Mouse (Mus musculus) NIH3T3 (cell line): Measurements from ENCODE around the gene Tbcb.
"Not testable (repeated sequence)": the region's sequence is repeated elsewhere in the genome, so short reads cannot be mapped to it uniquely, and the experiment has no call there.

Source experiments
- DNase-seq: peaks from one replicate; pipeline ENCODE4 v3.0.0-alpha.2; 2012; ENCODE audit warnings: low read depth

Gene Tbcb

GRCm38 (mm10) chr7:30231669-30232454 is at the start of gene Tbcb, which contains the start of gene Polr2i:
TSS of gene Tbcb (minus strand) at chr7:30232272.
TSS of gene Polr2i (plus strand) at chr7:30231948.
- peak; percentile 99 for DNase-seq

- DNase-seq = no peak
These were observed 49.5 kb upstream of the Tbcb start for GRCm38 (mm10) chr7:30281522-30281921.

- peak; percentile 97 for DNase-seq
These were observed 48.6 kb upstream of the Tbcb start for GRCm38 (mm10) chr7:30280670-30281138.

- peak; percentile 98 for DNase-seq
These were observed 48.0 kb upstream of the Tbcb start, which contains the start of the genes Thap8 and Wdr62 for GRCm38 (mm10) chr7:30279951-30280669. TSS of gene Thap8 (plus strand) at chr7:30280094. TSS of gene Wdr62 (minus strand) at chr7:30280419.

GRCm38 (mm10) chr7:30279536-30279935 is 47.5 kb upstream of the Tbcb start:
- no peak for DNase-seq

- DNase-seq = no peak
These were observed 46.8 kb upstream of the Tbcb start for GRCm38 (mm10) chr7:30278911-30279310.

GRCm38 (mm10) chr7:30274383-30274782 is 42.3 kb upstream of the Tbcb start:
- no peak for DNase-seq

GRCm38 (mm10) chr7:30269641-30270040 is 37.6 kb upstream of the Tbcb start:
- no peak for DNase-seq

GRCm38 (mm10) chr7:30266780-30267179 is 34.7 kb upstream of the Tbcb start:
- no peak for DNase-seq

- no peak for DNase-seq
These were observed 33.9 kb upstream of the Tbcb start for GRCm38 (mm10) chr7:30265935-30266334.

GRCm38 (mm10) chr7:30265531-30265930 is 33.5 kb upstream of the Tbcb start:
- no peak for DNase-seq

GRCm38 (mm10) chr7:30265041-30265440 is 33.0 kb upstream of the Tbcb start:
- DNase-seq = no peak

GRCm38 (mm10) chr7:30251956-30252954 is 20.2 kb upstream of the Tbcb start:
- no peak for DNase-seq

- DNase-seq = not testable (repeated sequence)
These were observed 5.3 kb upstream of the Tbcb start for GRCm38 (mm10) chr7:30237374-30237773.

GRCm38 (mm10) chr7:30235625-30236024 is 3.6 kb upstream of the Tbcb start, which contains the start of gene Ovol3:
TSS of gene Ovol3 (minus strand) at chr7:30235725.
- DNase-seq = no peak

- no peak for DNase-seq
These were observed 3.0 kb upstream of the Tbcb start for GRCm38 (mm10) chr7:30235091-30235490.

- no peak for DNase-seq
These were observed 2.3 kb upstream of the Tbcb start for GRCm38 (mm10) chr7:30234276-30234858.

- DNase-seq = no peak
These were observed 1.3 kb upstream of the Tbcb start for GRCm38 (mm10) chr7:30233387-30233786.

GRCm38 (mm10) chr7:30232631-30233148 is 618 bp upstream of the Tbcb start:
- peak; percentile 81 for DNase-seq

- peak; percentile 28 for DNase-seq
These were observed 774 bp downstream of the Tbcb start for GRCm38 (mm10) chr7:30231328-30231668.

GRCm38 (mm10) chr7:30224206-30224605 is 7.9 kb downstream of the Tbcb start:
- DNase-seq = no peak
